Mouse (Mus musculus): ENCODE measurements at regions not wholly inside any gene's neighbourhood (a gene's known extent, or its start where the extent isn't known, plus 50 kb on each side); places are given as distances from the start of the nearest gene placed in this dataset.

DNA sequence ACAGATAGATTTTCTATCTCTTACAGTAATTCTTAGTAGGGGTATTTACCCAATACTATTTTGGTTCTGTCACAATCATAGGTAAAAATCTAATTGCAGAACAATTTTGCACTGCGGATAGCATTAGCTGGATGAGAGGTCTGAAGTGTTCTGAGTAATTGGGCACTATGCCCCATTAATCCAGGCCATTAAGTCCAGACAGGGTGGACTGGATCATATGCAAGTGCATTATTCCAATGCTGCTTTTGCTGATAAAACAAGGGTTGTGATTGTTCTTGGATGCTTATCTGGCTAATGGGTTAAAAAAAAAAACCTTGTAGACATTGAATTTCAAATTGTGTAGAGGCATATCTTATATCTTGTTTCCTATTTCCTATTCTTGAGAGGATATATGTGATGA lies 1732.6 kb upstream of the Gm6569 start:
- DNase-seq (ENCODE audit: low spot score in 2 of 2): no peak

DNA sequence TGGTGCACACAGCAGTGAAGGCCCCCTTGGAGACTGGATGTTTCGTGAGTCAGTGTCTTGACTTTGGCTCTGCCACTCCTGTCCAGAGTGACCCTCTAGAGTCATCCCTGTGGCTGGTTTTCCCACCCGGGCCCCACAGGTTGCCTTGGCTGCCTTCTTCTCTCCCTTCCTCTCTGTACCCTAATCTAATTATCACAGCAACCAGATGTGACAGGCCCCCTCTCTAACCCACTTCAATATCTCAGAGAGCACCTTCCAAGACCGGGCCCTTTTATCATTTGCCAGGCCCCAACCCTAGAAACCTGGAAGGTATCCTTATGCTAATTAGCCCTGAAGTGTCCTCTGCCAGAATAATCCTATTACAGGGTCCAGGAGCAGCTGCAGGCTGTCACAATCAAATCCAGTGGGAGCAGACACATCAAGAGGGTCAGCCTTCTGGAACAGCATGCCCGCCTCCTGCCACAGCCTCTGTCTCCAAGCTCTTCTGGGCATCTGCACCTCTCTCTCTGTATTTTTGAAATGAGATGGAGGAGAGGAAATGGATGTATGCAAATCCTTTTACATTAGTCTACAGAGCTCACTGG lies 1728.4 kb upstream of the Gm6569 start:
- DNase-seq (ENCODE audit: low spot score in 2 of 2): no peak

DNA sequence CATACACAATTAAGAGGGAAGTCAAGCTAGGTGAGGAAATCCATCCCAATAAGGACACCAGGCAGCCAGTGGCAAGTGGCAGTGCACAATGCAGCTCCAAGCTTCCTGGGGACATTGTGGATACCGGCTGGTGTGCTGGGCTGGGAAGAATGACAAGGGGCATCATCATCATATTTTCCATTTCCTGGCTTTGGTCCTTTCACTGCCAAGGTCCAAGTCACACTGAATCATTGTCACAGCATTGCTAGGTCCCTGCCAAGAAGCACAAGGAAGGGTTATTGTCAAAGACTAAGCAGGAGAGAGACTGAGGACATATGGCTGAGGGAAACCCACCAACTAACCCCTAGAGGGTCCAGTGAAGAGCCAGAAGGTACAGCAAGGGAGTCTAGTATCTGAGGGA lies 1723.8 kb upstream of the Gm6569 start:
- DNase-seq (ENCODE audit: low spot score in 2 of 2): no peak

DNA sequence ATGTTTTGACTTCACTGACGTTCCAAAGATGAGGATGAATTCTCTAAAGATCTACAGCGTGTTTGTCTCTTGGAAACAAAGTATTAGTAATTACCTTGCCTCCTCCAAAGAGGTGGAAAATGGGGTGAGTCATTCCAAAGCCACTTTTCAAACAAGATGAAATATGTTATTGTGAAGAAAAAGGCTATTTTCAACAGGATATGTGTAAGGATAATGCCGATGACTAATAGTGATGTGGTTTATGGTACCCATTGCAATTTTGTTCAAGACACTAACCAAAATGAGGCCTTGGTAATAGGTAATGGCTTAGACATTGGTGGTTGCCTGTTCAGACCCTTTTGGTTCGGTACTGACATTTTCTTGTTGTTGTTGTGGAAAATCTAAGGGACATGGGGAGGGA lies 1717.6 kb upstream of the Gm6569 start:
- DNase-seq (ENCODE audit: low spot score in 2 of 2): no peak

DNA sequence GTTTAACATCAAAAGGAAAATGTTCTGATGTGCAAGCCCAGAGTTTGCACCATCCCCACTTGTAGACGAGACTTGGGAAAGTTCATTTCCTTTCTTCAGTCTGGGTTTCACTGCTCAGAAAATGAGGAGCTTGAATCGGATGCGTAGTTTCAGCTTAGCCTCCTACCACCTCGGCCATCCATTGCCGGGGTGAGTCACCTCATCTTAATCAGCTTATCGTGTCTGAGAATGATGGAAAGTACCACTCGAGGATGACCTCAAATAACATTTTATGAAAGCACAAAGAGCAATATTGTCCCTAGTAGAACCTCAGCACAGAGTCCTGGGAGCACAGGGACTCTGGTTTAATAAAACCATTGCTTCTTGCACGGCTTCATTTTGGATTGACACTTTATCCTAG lies 1700.1 kb upstream of the Gm6569 start:
- DNase-seq (ENCODE audit: low spot score in 2 of 2): no peak

DNA sequence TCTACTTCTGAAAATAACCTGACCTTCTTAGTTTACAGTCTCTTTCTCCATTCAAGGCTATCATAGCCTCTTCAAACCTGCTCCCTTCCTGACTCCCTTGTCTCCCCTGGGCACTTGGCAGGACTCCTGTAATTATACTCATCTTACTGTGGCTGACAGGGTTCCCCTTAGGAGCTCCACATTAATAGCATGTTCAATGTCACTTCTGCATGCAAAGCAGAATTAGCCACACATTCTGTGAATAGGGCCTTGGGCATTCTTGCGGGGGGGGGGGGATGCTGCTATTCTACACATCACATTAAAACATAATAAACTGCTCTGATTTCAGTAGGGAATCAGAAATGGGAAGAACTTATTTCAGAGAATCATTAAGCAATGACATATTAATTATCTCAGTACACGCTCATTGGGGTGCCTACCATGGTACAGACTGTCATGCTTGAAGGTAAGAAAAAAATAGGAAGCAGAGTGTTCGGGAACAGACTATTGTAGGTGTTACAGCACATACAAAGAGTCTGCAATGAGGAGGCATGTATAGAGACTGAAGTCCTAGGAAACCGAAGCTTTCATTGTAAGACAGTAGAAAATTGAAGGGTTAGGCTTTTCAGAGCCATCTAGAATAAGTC lies 1698.3 kb upstream of the Gm6569 start:
- no peak for DNase-seq (ENCODE audit: low spot score in 2 of 2)

DNA sequence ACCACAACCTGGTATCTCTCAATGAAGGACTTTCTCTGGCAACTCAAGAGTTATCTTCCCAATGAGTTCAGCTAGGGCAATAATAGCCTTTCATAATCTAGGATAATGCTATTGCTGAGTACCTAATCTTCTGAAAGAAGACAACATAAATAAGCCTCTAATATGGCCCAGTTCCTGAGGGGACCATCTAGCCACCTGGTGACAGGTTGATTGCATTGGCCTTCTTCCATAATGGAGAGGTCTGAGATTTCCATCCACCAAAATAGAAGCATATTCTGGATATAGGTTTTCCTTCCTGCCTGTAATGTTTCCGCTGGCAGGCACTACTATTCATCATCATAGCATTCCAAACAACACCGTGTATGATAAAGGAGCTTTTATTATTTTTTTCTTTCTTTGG lies 1694.2 kb upstream of the Gm6569 start:
- DNase-seq (ENCODE audit: low spot score in 2 of 2): no peak

DNA sequence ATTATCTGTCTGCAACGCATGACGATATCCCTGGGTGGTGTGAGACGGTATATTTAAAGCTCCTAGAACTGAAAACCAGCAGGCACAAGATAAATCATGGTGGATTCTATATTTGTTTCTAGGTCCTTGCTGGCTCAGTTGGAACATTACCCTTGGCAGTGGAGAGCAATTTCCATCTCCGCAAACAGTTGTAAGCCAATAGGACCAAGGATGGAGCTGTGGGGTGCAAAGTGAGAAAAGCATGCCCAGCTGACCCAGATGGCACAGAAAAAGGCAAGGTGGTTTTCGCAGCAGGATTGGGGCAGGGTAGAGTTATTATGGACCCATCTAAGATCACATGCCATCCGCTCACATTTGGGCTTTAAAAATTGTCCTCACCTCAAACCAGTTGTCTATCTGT lies 1683.8 kb upstream of the Gm6569 start:
- no peak for DNase-seq (ENCODE audit: low spot score in 2 of 2)

DNA sequence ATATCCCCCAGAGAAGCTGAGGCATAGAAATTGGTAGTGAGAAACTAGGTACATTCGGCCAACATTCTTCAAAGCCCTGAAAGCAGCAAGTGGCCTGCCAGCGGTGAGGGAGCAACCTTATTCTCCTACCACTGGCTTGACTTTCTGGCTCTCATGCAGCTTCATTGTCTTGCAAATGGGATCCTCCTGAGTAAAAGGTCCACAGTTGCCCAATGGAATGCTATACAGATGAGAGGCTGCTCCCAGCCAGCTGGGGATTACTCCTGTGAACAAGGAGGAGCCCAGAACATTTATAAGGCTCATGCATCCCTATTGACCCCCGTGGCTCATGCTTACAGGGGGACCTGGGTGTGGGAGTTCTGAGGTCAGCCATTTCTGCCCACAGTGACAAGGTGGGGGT lies 1675.9 kb upstream of the Gm6569 start:
- DNase-seq (ENCODE audit: low spot score in 2 of 2): no peak

DNA sequence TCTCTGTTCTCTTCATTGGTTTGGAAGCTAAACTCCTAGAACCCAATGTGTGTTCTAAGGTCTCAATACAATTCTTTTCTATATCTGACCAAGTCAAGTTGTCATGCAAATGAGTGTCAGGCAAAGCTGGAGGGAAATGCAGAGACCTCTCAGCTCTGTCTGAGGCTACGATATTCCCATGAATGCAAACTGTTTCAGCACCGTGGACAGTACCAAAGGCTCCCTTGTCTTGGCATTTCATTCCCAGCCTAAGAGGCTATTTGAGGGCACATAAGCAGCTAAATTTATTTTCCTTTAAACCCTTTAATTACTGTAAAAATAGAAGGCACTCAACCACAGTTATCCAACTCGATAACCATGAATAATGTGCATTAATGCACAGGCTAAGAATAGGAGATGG lies 1633.5 kb upstream of the Gm6569 start:
- no peak for DNase-seq (ENCODE audit: low spot score in 2 of 2)

DNA sequence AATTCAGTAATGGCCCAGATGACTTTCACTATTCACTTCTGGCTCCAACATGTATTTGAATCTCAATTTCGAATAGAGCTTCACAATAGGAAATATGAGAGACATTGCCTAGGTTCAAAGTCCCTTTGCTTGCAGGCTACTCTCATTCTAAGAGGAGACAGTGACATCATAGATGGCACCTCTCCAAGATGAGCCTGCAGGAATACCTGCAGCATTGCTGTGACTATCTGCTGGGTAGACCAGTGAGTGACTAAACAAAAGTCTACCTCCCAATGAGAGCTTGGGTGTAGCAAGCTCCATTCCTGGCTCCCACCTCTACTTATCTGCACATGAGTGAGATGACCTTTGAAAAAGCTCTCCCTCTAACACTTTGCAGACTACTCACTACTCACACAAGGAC lies 1632.6 kb upstream of the Gm6569 start:
- no peak for DNase-seq (ENCODE audit: low spot score in 2 of 2)

DNA sequence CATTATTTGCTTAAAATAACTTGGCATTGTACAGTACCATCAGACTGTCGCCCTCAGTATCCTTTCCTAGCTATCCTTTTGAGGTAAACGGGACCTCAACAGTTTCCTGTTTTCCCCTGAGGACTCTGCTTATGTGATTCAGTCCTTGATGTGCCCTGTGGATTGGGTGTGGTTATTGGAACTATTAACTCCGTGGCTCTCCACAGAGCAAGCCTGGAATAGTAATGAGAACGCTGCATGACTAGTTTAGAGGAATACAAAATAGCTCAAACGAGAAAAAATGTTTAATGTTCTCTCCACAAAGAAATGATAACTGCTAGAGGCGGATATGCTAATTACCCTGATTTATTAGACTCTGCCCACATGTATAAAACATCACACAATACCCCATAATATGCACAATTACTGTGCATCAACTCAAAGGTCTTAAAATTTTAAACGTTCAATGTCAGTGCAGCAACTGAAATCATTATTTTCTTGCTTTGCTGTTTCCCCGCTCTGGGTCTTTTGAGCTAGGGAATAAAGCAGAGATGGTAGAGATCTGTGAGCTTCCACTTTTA lies 1629.0 kb upstream of the Gm6569 start:
- no peak for DNase-seq (ENCODE audit: low spot score in 2 of 2)

DNA sequence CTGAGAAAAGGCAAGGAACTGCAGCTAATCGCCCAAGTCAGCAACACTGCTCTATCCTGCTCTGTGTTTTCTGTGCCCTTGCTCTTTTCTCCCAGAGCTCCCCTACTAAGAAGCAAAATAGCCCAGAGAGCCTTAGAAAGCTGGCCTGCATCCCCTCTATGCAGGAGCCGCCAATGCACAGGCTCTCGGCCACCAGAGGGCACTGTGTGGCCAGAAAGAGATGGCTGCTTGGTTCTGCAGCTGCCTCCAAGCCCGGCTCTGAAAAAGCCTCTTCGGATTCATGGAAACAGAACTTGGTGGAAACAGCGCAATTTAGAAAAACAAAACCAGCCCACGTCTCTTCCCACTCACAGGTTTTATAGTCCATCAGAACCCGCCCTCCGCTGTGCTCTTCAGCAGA lies 1628.4 kb upstream of the Gm6569 start:
- DNase-seq (ENCODE audit: low spot score in 2 of 2): peak; percentile 18 to 65

DNA sequence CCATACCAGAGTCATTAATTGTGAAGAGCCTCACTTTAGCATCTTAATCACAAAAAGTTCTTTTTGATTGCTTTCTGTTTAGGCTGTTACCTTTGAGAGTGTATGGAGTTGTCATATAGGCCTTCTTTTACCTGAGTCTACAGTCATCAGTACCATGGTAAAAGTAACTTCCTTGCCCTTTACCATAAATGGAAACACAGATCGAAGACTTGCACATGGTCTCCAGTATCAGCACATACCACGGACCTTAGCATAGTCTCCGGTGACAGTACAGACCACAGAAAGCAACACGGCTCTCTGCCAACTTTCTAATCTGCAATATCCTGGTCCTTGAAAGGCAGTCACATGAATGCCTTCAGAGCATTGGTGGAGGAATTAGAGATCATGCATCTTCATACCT lies 1626.8 kb upstream of the Gm6569 start:
- DNase-seq (ENCODE audit: low spot score in 2 of 2): no peak

DNA sequence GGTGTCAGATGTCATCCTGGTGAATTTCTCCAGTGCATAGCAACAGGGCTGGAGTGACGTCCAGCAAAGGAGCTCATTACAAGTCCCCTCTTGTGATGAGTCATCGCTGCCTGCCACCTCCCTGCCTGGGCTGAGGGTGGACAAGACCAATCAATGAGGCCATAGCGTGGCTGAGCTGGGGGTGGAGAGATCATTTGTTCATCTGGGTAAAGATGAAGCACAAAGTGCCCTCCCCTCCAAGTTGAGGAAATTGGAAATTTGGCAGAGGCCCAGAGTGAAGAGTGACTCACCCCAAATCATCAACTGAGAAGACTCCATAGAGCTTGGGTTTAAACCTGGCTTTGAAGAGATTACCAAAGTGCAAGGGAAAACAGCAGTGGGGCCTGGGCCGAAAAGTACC lies 1626.3 kb upstream of the Gm6569 start:
- no peak for DNase-seq (ENCODE audit: low spot score in 2 of 2)

DNA sequence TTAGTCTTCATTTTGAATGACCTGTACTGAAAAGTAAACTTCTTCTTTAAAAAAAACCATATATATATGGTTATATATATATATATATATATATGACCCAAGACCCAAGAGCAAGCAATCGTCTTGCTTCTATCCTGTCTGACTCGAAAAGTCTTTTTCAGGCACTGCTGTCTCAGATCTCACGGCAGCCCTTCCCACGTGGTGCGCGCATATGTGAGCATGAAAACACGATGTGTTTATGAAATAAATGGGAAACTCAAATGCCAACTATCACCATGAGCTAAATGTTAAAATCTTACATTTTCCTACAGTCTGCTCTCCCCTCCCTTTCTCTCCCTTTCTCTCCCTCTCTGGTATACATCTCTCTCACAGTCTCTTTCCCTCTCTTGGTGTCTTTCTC lies 1625.4 kb upstream of the Gm6569 start:
- DNase-seq (ENCODE audit: low spot score in 2 of 2): no peak

DNA sequence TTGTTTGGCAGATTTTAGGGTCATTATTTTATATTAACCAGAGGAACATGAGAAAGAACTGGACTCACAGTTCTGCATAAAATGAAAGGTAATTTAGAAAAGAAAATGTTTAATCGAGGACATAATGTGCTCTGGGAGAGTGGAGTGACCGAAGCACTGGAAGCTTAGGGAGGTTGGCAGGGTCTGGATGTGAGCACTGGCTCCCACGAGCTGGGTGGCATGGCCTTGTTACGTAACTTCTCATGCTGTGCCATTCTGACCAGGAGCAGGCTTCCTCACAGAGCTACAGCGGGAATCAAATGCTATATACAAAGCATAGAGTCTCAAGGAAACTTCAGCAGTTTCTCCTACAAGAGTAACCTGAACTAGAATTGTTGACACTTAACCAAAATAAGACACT lies 1616.6 kb upstream of the Gm6569 start:
- DNase-seq (ENCODE audit: low spot score in 2 of 2): no peak

DNA sequence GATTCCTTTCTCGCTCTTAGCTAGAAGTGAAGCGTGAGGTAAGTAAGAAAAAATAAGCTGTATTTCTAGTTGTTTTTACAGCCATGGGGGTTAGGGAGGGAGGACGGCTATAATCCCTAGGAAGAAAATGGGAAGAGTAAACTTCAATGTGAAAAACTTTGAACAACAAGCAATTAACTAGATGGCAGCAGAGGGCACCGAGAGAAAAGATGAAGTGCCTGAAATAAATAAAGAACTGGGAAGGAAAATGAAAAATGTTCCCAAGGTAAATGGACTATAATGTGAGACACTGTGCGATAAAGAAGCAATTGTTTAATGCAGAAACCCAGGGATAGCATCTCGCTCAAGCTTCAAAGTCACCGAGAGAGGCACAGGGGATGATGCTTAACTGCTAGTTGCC lies 1614.4 kb upstream of the Gm6569 start:
- no peak for DNase-seq (ENCODE audit: low spot score in 2 of 2)

DNA sequence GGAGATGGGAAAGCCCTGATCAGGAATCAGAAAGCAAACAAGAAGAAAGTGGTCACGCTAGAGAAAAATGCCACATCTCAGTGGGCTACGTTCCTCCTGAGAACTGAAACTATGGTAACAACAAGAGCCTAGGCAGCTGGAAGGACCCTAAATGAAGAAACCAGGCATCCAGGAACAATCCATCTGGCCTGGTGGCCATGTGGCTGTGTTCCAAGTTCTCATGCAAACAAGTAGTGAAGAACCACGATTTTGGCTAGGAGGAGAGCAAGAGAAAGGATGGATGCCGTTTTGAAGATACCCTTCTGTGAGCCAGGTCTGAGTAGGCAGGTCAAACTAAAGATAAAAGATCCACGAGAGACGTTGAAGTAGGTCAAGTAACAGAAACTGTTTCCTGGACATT lies 1613.6 kb upstream of the Gm6569 start:
- DNase-seq (ENCODE audit: low spot score in 2 of 2): no peak

DNA sequence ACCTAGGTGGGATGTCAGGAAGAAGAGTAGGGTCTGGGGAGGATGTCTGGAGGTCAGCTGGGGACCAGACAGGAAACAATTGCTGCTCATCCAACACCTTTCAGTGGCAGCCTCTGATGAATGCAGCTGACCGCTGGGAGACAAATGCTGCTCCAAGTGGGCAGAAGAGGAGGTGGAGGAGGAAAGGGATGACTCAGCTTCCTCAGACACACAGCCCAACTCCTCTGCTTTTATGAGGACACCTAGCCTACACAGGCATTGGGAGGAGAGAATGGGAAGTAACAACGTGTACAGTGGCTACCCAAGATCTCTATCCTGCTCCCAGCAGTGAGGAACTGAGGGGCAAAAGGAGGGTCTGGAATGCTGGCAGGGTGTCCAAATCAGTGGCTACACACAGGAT lies 1602.0 kb upstream of the Gm6569 start:
- no peak for DNase-seq (ENCODE audit: low spot score in 2 of 2)

DNA sequence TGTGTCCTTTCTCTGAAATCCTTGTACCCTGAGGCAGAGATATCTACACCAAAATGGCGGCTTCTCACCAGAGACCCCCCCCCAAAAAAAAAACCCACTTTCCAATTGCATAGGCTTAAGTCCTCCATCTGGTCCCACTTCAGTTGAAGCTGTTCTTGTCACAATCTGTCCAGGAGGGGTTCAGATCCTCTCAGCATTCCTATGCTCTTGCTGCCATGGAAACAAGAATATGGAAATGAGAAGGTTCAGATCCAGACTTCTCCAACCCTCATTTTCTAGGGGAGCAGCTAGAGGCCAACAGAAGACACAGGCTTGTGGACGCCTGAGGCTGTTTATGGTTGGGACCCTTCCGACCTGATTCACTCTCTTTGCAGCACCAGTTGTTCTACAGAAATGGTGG lies 1569.7 kb upstream of the Gm6569 start:
- DNase-seq (ENCODE audit: low spot score in 2 of 2): no peak

DNA sequence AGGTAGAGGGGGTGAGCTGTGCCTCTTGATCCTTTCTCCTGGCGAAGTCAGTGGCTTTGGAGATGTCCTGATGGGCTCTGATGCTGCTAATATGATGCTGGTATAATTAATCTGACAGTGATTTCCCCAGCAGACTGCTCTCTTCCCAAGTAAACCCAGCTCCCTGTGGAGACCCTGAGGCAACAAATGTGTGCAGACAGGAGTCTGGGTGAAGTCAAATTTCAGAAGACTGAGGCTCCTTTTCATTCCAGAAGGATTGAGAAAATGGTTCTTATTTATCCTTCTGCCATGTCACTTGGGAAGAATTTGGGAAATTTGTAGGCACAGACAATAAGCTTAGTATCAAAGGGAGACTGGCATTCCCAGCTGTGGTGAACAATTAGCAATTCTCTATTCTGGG lies 1550.5 kb upstream of the Gm6569 start:
- no peak for DNase-seq (ENCODE audit: low spot score in 2 of 2)

DNA sequence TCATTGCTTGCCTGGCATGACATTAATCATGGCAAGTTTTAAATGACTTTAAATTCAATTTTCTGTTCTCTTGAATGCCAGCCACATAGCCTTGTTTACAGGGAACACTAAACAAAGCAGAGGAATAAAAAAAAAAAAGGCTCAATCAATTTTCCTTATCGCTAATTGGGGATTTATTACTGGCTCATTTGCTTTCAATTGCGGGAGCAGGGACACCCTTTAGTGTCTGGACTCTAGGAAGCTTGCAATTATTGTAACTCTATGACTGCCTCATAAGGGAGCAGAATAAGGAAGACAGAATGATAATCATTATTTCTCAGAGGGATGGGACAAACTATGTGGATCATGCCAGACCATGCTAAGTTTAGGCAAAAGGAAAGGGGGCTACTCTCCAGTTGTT lies 1537.7 kb upstream of the Gm6569 start:
- no peak for DNase-seq (ENCODE audit: low spot score in 2 of 2)

DNA sequence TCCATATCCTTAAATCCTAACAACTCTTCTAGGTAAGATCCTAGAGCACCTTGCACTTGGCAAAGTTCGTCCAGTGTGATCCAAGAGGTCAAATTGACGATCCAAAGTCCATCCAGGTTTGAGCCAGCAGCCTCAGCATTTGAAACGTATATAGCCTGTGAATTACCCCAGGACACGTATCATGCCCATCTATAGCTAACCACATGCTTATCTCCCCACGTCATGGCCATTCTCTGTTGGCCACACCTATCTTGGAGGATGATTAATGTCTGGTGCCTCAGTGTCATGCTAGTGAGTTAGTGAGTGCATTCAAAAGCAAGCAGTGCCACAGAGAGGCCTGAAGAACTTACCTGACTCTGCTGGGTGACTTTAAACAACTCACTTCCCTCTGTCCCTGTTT lies 1521.9 kb upstream of the Gm6569 start:
- no peak for DNase-seq (ENCODE audit: low spot score in 2 of 2)
